Mouse (Mus musculus) limb, embryonic 12.5 days (tissue): Measurements from ENCODE around the gene Gm9049. TPM values are rescaled to one million over a fixed set of nuclear protein-coding genes. Genes with fewer than 3 reads are reported as not detected.
"Not testable (repeated sequence)": the region's sequence is repeated elsewhere in the genome, so short reads cannot be mapped to it uniquely, and the experiment has no call there.

Experiments
- ATAC-seq: fragments of 200-750 bp; cut with Nextera tagmentation; 2 replicates; pipeline ENCODE4 v1.8.0; 2017; ENCODE audit warnings: low read depth, moderate TSS enrichment; ENCODE audit not compliant: insufficient number of reproducible peaks, insufficient read depth, low FRiP score, low TSS enrichment
- H3K27ac ChIP-seq: fragments of 300-500 bp; sonication (generic); 2 replicates; pipeline ENCODE4 v1.5.1; 2016; ENCODE audit warnings: mild to moderate bottlenecking, moderate library complexity
- H3K27me3 ChIP-seq: fragments of 300-500 bp; sonication (generic); 2 replicates; pipeline ENCODE4 v1.6.1; 2016; ENCODE audit warnings: mild to moderate bottlenecking, moderate library complexity
- H3K36me3 ChIP-seq: fragments of 300-500 bp; sonication (generic); 2 replicates; pipeline ENCODE4 v1.6.1; 2016; ENCODE audit warnings: mild to moderate bottlenecking, moderate library complexity
- H3K4me1 ChIP-seq: fragments of 300-500 bp; sonication (generic); replicated peaks from 2 replicates; pipeline ENCODE4 v1.6.1; 2016
- H3K4me2 ChIP-seq: fragments of 300-500 bp; sonication (generic); 2 replicates; pipeline ENCODE4 v1.6.1; 2016; ENCODE audit warnings: mild to moderate bottlenecking, moderate library complexity
- H3K4me3 ChIP-seq: fragments of 300-500 bp; sonication (generic); replicated peaks from 2 replicates; pipeline ENCODE4 v1.5.1; 2016; ENCODE audit warnings: mild to moderate bottlenecking
- H3K9ac ChIP-seq: fragments of 300-500 bp; sonication (generic); replicated peaks from 2 replicates; pipeline ENCODE4 v1.6.1; 2016; ENCODE audit warnings: mild to moderate bottlenecking, moderate library complexity
- H3K9me3 ChIP-seq: fragments of 300-500 bp; sonication (generic); 2 replicates; pipeline ENCODE4 v1.6.1; 2016; ENCODE audit warnings: mild to moderate bottlenecking, moderate library complexity
- WGBS: fragments of 180-500 bp; shearing (Covaris S2); methylation state at CpG from one replicate; pipeline ENCODE4 v1.1.7; 2016; 5-methylcytosine and 5-hydroxymethylcytosine counted together
- polyA plus RNA-seq: library from polyadenylated mRNA; unstranded; fragments of >200 nt; fragmentation: Nextera tagmentation; extraction: Ambion mirVana; gene quantifications from 2 replicates; pipeline ENCODE4 v1.2.1, GENCODE M21; 2016

Gene Gm9049
- 0.10 TPM in 1 of 2 replicates, not detected in the other for polyA plus RNA-seq

GRCm38 (mm10) chr10:118354005-118354404, at the start of gene Gm9049:
Gm9049 (minus strand) TSS chr10:118354105.
- no CpG with 5 or more reads among the region's 11 CpGs for WGBS
- not testable (repeated sequence) for H3K4me1 ChIP-seq, H3K4me2 ChIP-seq, H3K9ac ChIP-seq, ATAC-seq, H3K27ac ChIP-seq, H3K4me3 ChIP-seq, H3K36me3 ChIP-seq, H3K27me3 ChIP-seq, H3K9me3 ChIP-seq

GRCm38 (mm10) chr10:118399917-118400316, 46.0 kb upstream of the Gm9049 start:
- no peak for ATAC-seq
- Histone ChIP-seq H3K27me3 (no peaks in the 10 kb centered on the region), H3K4me3 (no peak overlapping the region), H3K9ac (no peak overlapping the region), H3K27ac (no peak overlapping the region), H3K9me3 (no peaks in the 10 kb centered on the region), H3K4me1 (no peaks in the 10 kb centered on the region), H3K36me3 (no peaks in the 10 kb centered on the region), H3K4me2 (no peak overlapping the region)
- 89% methylated on average over 16 of the region's 16 CpGs for WGBS

DNA sequence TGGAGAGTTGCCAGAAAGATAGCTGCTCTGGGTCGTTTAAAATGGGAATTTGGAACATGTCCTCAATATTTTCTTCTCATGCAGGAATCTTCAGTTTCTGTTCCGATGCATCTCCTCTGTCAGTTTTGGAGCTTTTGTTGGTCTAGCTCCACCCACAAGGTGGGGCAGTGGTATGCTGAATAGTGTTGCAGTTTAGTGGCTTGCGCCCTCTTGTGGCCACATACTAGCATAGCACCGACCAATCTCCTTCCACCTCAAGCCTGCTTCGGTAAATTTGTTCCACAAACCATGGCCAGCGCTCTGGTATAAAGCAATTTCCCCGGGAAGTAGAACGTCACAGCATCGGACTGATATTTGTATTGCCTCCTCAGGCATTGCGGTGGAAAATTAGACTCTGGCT, 16.5 kb upstream of the Gm9049 start:
- Histone ChIP-seq H3K36me3 (no peaks in the 10 kb centered on the region), H3K9me3 (no peaks in the 10 kb centered on the region), H3K27me3 (no peaks in the 10 kb centered on the region), H3K4me2 (peak overlapping the region; percentile 37), H3K4me3 (no peak overlapping the region), H3K4me1 (no peaks in the 10 kb centered on the region), H3K27ac (no peak overlapping the region), H3K9ac (no peak overlapping the region)
- 9% methylated on average over 10 of the region's 10 CpGs for WGBS
- peak; percentile 80 for ATAC-seq

- no peak overlapping the region for H3K27ac ChIP-seq
- no peak overlapping the region for H3K4me2 ChIP-seq
- no peak for ATAC-seq
- no peaks in the 10 kb centered on the region for H3K27me3 ChIP-seq
- H3K36me3 ChIP-seq: no peaks in the 10 kb centered on the region
- no peak overlapping the region for H3K9ac ChIP-seq
- no peak overlapping the region for H3K4me3 ChIP-seq
- WGBS: 91% methylated on average over 9 of the region's 9 CpGs
- no peaks in the 10 kb centered on the region for H3K4me1 ChIP-seq
- no peaks in the 10 kb centered on the region for H3K9me3 ChIP-seq
These were observed 15.6 kb upstream of the Gm9049 start for GRCm38 (mm10) chr10:118369518-118369917.

- 64% methylated on average over 1 of the region's 14 CpGs for WGBS
- not testable (repeated sequence) for H3K9ac ChIP-seq, H3K4me1 ChIP-seq
These were observed 5.3 kb downstream of the Gm9049 start, which contains the start of gene Gm9048 for GRCm38 (mm10) chr10:118348579-118348978. Gm9048 (minus strand) TSS chr10:118348679.

DNA sequence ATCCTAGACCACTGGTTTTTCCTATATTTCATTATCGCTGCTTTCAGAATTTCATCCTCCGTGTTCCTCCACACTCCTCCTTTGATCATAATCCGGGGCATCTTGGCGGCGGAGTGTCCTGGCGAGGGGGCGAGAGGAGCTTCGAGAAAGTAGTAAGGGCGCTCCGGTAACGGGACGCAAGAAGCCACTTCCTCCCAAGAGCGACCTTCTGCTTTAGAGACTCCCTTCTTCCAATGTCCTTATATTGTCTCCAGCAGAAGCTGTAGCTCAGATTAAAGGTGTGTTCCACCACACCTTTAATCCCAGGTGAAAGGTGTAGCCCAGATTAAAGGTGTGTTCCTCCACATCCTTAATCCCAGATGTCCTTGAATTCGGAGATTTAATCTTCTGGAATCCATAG, 10.8 kb downstream of the Gm9049 start, which contains the start of gene Gm9046:
Gm9046 (minus strand) TSS at position 101 of the 400 bp plus-strand sequence.
- not testable (repeated sequence) for H3K4me3 ChIP-seq, H3K9me3 ChIP-seq, H3K27me3 ChIP-seq, H3K36me3 ChIP-seq, ATAC-seq, H3K27ac ChIP-seq, H3K4me1 ChIP-seq, H3K9ac ChIP-seq, H3K4me2 ChIP-seq
- WGBS: no CpG with 5 or more reads among the region's 14 CpGs

More at GRCm38 (mm10) chr10:118348579-118348978, 5.3 kb downstream of the Gm9049 start, which contains the start of gene Gm9048:
- H3K27ac ChIP-seq, H3K36me3 ChIP-seq, ATAC-seq, H3K27me3 ChIP-seq, H3K4me2 ChIP-seq, H3K4me3 ChIP-seq, H3K9me3 ChIP-seq: not testable (repeated sequence)

GRCm38 (mm10) chr10:118337731-118338130, 16.2 kb downstream of the Gm9049 start, which contains the start of gene Gm9045:
Gm9045 (minus strand) TSS chr10:118337831.
- not testable (repeated sequence) for H3K4me3 ChIP-seq, H3K36me3 ChIP-seq, H3K4me2 ChIP-seq, H3K9me3 ChIP-seq, ATAC-seq, H3K4me1 ChIP-seq, H3K9ac ChIP-seq, H3K27ac ChIP-seq, H3K27me3 ChIP-seq
- WGBS: no CpG with 5 or more reads among the region's 14 CpGs

DNA sequence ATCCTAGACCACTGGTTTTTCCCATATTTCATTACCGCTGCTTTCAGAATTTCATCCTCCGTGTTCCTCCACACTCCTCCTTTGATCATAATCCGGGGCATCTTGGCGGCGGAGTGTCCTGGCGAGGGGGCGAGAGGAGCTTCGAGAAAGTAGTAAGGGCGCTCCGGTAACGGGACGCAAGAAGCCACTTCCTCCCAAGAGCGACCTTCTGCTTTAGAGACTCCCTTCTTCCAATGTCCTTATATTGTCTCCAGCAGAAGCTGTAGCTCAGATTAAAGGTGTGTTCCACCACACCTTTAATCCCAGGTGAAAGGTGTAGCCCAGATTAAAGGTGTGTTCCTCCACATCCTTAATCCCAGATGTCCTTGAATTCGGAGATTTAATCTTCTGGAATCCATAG, 21.6 kb downstream of the Gm9049 start, which contains the start of gene Gm9044:
Gm9044 (minus strand) TSS at position 101 of the 400 bp plus-strand sequence.
- H3K9ac ChIP-seq, ATAC-seq, H3K27me3 ChIP-seq, H3K4me2 ChIP-seq, H3K4me1 ChIP-seq, H3K9me3 ChIP-seq, H3K27ac ChIP-seq, H3K36me3 ChIP-seq, H3K4me3 ChIP-seq: not testable (repeated sequence)
- no CpG with 5 or more reads among the region's 14 CpGs for WGBS

GRCm38 (mm10) chr10:118326869-118327268, 27.0 kb downstream of the Gm9049 start, which contains the start of gene Gm9040:
Gm9040 (minus strand) TSS chr10:118326969.
- not testable (repeated sequence) for H3K4me2 ChIP-seq, H3K27me3 ChIP-seq, H3K36me3 ChIP-seq, H3K4me3 ChIP-seq, H3K9me3 ChIP-seq, H3K27ac ChIP-seq, H3K9ac ChIP-seq, ATAC-seq, H3K4me1 ChIP-seq
- no CpG with 5 or more reads among the region's 11 CpGs for WGBS

DNA sequence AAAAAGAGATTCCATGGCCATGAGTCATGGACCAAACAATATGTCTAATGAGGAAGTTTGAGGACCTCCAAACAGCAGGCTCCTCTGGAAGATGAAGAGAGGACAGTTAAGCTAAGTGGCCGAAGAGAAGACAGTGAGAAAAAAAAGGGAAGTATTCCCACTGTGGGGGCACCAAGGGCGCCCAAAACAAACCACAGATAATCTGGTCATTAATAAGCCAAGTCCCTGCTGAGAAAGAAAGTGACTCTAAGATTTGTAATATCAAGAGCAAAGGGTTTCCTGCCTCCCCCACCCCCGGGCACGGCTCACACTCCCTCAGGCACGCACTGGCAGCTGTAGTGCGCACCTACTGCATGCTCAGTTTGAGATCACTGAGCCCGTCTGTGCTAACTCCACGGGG, 34.9 kb downstream of the Gm9049 start:
- no peaks in the 10 kb centered on the region for H3K36me3 ChIP-seq
- H3K27me3 ChIP-seq: no peaks in the 10 kb centered on the region
- 81% methylated on average over 8 of the region's 8 CpGs for WGBS
- no peaks in the 10 kb centered on the region for H3K9me3 ChIP-seq
- H3K4me1 ChIP-seq: no peaks in the 10 kb centered on the region
- H3K27ac ChIP-seq: no peak overlapping the region
- ATAC-seq: no peak
- H3K9ac ChIP-seq: no peak overlapping the region
- H3K4me2 ChIP-seq: no peak overlapping the region
- H3K4me3 ChIP-seq: no peak overlapping the region

- not testable (repeated sequence) for ATAC-seq, H3K9me3 ChIP-seq, H3K4me1 ChIP-seq, H3K4me2 ChIP-seq, H3K27ac ChIP-seq, H3K36me3 ChIP-seq, H3K9ac ChIP-seq, H3K27me3 ChIP-seq, H3K4me3 ChIP-seq
- 30% methylated on average over 2 of the region's 2 CpGs for WGBS
These were observed 51.8 kb downstream of the Gm9049 start for GRCm38 (mm10) chr10:118302133-118302532.
